Mouse (Mus musculus) kidney, adult 2 months (tissue): ENCODE measurements around the gene Qars. TPM values are rescaled to one million over a fixed set of nuclear protein-coding genes. Genes with fewer than 3 reads are reported as not detected.

Experiments used
- DNase-seq: peaks from one replicate; pipeline ENCODE4 v3.0.0; 2021
- H3K27ac ChIP-seq: fragments of 200-500 bp; 2 replicates; pipeline ENCODE4 v1.5.1; 2012; ENCODE audit warnings: low read depth, low read length, control low read depth, inconsistent platforms; ENCODE audit not compliant: insufficient read depth
- H3K27me3 ChIP-seq: fragments of 200-500 bp; replicated peaks from 2 replicates; pipeline ENCODE4 v1.6.1; 2012; ENCODE audit warnings: mild to moderate bottlenecking, moderate library complexity, low read length, inconsistent platforms; ENCODE audit not compliant: control insufficient read depth, insufficient read depth
- H3K36me3 ChIP-seq: fragments of 200-500 bp; 2 replicates; pipeline ENCODE4 v1.6.1; 2012; ENCODE audit warnings: mild to moderate bottlenecking, moderate library complexity, low read length, inconsistent platforms; ENCODE audit not compliant: control insufficient read depth, insufficient read depth
- H3K4me1 ChIP-seq: fragments of 200-500 bp; 2 replicates; pipeline ENCODE4 v1.6.1; 2011; ENCODE audit warnings: low read length; ENCODE audit not compliant: control insufficient read depth, insufficient read depth
- H3K4me3 ChIP-seq: fragments of 200-500 bp; 2 replicates; pipeline ENCODE4 v1.5.1; 2011; ENCODE audit warnings: mild to moderate bottlenecking, low read depth, low read length, control low read depth; ENCODE audit not compliant: insufficient read depth
- CTCF ChIP-seq: fragments of 200-500 bp; conservative IDR thresholded peaks from 2 replicates; pipeline ENCODE4 v1.5.1; 2011; ENCODE audit warnings: low read depth, mild to moderate bottlenecking, control low read depth, low read length, moderate library complexity, mixed read lengths; ENCODE audit not compliant: insufficient read depth, insufficient read length
- POLR2A ChIP-seq: fragments of 200-500 bp; IDR thresholded peaks from one replicate; pipeline ENCODE4 v1.6.1; 2011; ENCODE audit warnings: low read depth, low read length, control low read depth
- WGBS: fragments of 180-500 bp; shearing (Covaris S2); methylation state at CpG from one replicate; pipeline ENCODE4 v1.1.7; 2018; 5-methylcytosine and 5-hydroxymethylcytosine counted together
- polyA plus RNA-seq: library from polyadenylated mRNA; depleted of rRNA; stranded (reverse); fragments of >200 nt; gene quantifications from 2 replicates; pipeline ENCODE4 v1.2.3, GENCODE M21; 2012

Qars gene
- polyA plus RNA-seq, 1 experiment, result 175 TPM

GRCm38 (mm10) chr9:108530954-108531353, 23.4 kb downstream of the Qars start:
- no peak for DNase-seq
- Histone ChIP-seq H3K27me3 (no peaks in the 10 kb centered on the region), H3K36me3 (peaks cover 4% of the 10 kb centered on the region), H3K27ac (no peak overlapping the region), H3K4me1 (no peaks in the 10 kb centered on the region), H3K4me3 (no peak overlapping the region)
- TF ChIP-seq CTCF (no peak), POLR2A (no peak)
- 78% methylated on average over 1 of the region's 1 CpGs for WGBS

- Histone ChIP-seq H3K4me3 (no peak overlapping the region), H3K4me1 (no peaks in the 10 kb centered on the region), H3K27ac (no peak overlapping the region), H3K27me3 (no peaks in the 10 kb centered on the region), H3K36me3 (peaks cover 4% of the 10 kb centered on the region)
- DNase-seq, result no peak
- WGBS, result 88% methylated on average over 1 of the region's 1 CpGs
- TF ChIP-seq POLR2A (no peak), CTCF (no peak)
Observed at GRCm38 (mm10) chr9:108531496-108531895, 24.0 kb downstream of the Qars start.

GRCm38 (mm10) chr9:108540846-108541245, 33.3 kb downstream of the Qars start:
- TF ChIP-seq CTCF (no peak), POLR2A (no peak)
- peaks cover 2% of the 10 kb centered on the region; the same call in 1 of the 2 replicates for H3K4me1 ChIP-seq
- H3K27me3 ChIP-seq, result no peaks in the 10 kb centered on the region
- peaks cover 19% of the 10 kb centered on the region for H3K36me3 ChIP-seq
- DNase-seq, result no peak
- H3K4me3 ChIP-seq, result no peak overlapping the region
- H3K27ac ChIP-seq, result no peak overlapping the region

GRCm38 (mm10) chr9:108545986-108546385, 38.5 kb downstream of the Qars start:
- no peak overlapping the region for H3K27ac ChIP-seq
- DNase-seq, result no peak
- H3K4me3 ChIP-seq, result no peak overlapping the region
- H3K27me3 ChIP-seq, result no peaks in the 10 kb centered on the region
- TF ChIP-seq POLR2A, result no peak
- no peak for TF ChIP-seq CTCF
- 66% methylated on average over 3 of the region's 3 CpGs for WGBS
- peaks cover 3% of the 10 kb centered on the region; the same call in 1 of the 2 replicates for H3K4me1 ChIP-seq
- peaks cover 26% of the 10 kb centered on the region for H3K36me3 ChIP-seq

- WGBS, result 85% methylated on average over 1 of the region's 1 CpGs
- Histone ChIP-seq H3K27me3 (no peaks in the 10 kb centered on the region), H3K27ac (no peak overlapping the region), H3K36me3 (peaks cover 22% of the 10 kb centered on the region), H3K4me1 (peaks cover 3% of the 10 kb centered on the region; the same call in 1 of the 2 replicates), H3K4me3 (no peak overlapping the region)
- TF ChIP-seq POLR2A (no peak), CTCF (no peak)
- DNase-seq, result no peak
Observed at GRCm38 (mm10) chr9:108546875-108547274, 39.4 kb downstream of the Qars start.

GRCm38 (mm10) chr9:108559169-108559568, 51.7 kb downstream of the Qars start:
- H3K27me3 ChIP-seq, result no peaks in the 10 kb centered on the region
- no peak overlapping the region for H3K4me3 ChIP-seq
- H3K36me3 ChIP-seq, result peaks cover 3% of the 10 kb centered on the region; the same call in 1 of the 2 replicates
- TF ChIP-seq CTCF (no peak), POLR2A (no peak)
- no peak for DNase-seq
- no peak overlapping the region for H3K27ac ChIP-seq
- WGBS, result 92% methylated on average over 4 of the region's 4 CpGs
- H3K4me1 ChIP-seq, result no peaks in the 10 kb centered on the region; the same call in 1 of the 2 replicates

GRCm38 (mm10) chr9:108560227-108560841, 52.8 kb downstream of the Qars start, which contains the start of gene Impdh2:
TSS of gene Impdh2 (plus strand) at chr9:108560286.
- WGBS, result under 1% methylated on average over 53 of the region's 53 CpGs
- Histone ChIP-seq H3K27ac (peak within 1 kb of the TSS; percentile 13; the same call in 1 of the 2 replicates), H3K36me3 (peaks cover 2% of the 10 kb centered on the region; the same call in 1 of the 2 replicates), H3K4me1 (no peaks in the 10 kb centered on the region; the same call in 1 of the 2 replicates), H3K4me3 (peak within 1 kb of the TSS; percentile 57), H3K27me3 (no peaks in the 10 kb centered on the region)
- TF ChIP-seq POLR2A (peak; percentile 82), CTCF (no peak)
- peak; percentile 97 for DNase-seq
